Mouse (Mus musculus) midbrain, embryonic 15.5 days (tissue): ENCODE results near the gene Olfr429. TPM values are rescaled to one million over a fixed set of nuclear protein-coding genes. Genes with fewer than 3 reads are reported as not detected.
"Not testable (repeated sequence)": the region's sequence is repeated elsewhere in the genome, so short reads cannot be mapped to it uniquely, and the experiment has no call there.

Experiments
- ATAC-seq: fragments of 200-750 bp; cut with Nextera tagmentation; replicated peaks from 2 replicates; pipeline ENCODE4 v1.8.0; 2017; ENCODE audit warnings: moderate TSS enrichment
- H3K27ac ChIP-seq: fragments of 300-500 bp; sonication (generic); 2 replicates; pipeline ENCODE4 v1.5.1; 2015; ENCODE audit warnings: mild to moderate bottlenecking, inconsistent platforms
- H3K27me3 ChIP-seq: fragments of 300-500 bp; sonication (generic); replicated peaks from 2 replicates; pipeline ENCODE4 v1.6.1; 2015; ENCODE audit warnings: inconsistent platforms
- H3K36me3 ChIP-seq: fragments of 300-500 bp; sonication (generic); replicated peaks from 2 replicates; pipeline ENCODE4 v1.6.1; 2015; ENCODE audit warnings: inconsistent platforms
- H3K4me1 ChIP-seq: fragments of 300-500 bp; sonication (generic); 2 replicates; pipeline ENCODE4 v1.6.1; 2015; ENCODE audit warnings: inconsistent platforms
- H3K4me2 ChIP-seq: fragments of 300-500 bp; sonication (generic); 2 replicates; pipeline ENCODE4 v1.6.1; 2015; ENCODE audit warnings: inconsistent platforms, mild to moderate bottlenecking, moderate library complexity
- H3K4me3 ChIP-seq: fragments of 300-500 bp; sonication (generic); 2 replicates; pipeline ENCODE4 v1.5.1; 2015; ENCODE audit warnings: mild to moderate bottlenecking, inconsistent platforms
- H3K9ac ChIP-seq: fragments of 300-500 bp; sonication (generic); 2 replicates; pipeline ENCODE4 v1.6.1; 2015; ENCODE audit warnings: mild to moderate bottlenecking, inconsistent platforms
- H3K9me3 ChIP-seq: fragments of 300-500 bp; sonication (generic); 2 replicates; pipeline ENCODE4 v1.6.1; 2016; ENCODE audit warnings: inconsistent platforms
- WGBS: fragments of 180-500 bp; shearing (Covaris S2); methylation state at CpG from one replicate; pipeline ENCODE4 v1.1.7; 2015; ENCODE audit warnings: mixed read lengths; 5-methylcytosine and 5-hydroxymethylcytosine counted together
- polyA plus RNA-seq: library from polyadenylated mRNA; unstranded; fragments of >200 nt; fragmentation: Nextera tagmentation; extraction: Ambion mirVana; gene quantifications from 2 replicates; pipeline ENCODE4 v1.2.1, GENCODE M21; 2015

Gene Olfr429
- not detected in 2 replicates for polyA plus RNA-seq

- H3K27me3 ChIP-seq, result no peaks in the 10 kb centered on the region
- no peak within 1 kb of the TSS for H3K4me2 ChIP-seq
- H3K9me3 ChIP-seq, result no peaks in the 10 kb centered on the region
- ATAC-seq, result no peak
- no peaks in the 10 kb centered on the region for H3K36me3 ChIP-seq
- WGBS, result 91% methylated on average over 2 of the region's 2 CpGs
- no peaks in the 10 kb centered on the region for H3K4me1 ChIP-seq
- no peak within 1 kb of the TSS for H3K4me3 ChIP-seq
- no peak within 1 kb of the TSS for H3K9ac ChIP-seq
- H3K27ac ChIP-seq, result no peak within 1 kb of the TSS
Measured at GRCm38 (mm10) chr1:174084031-174084430, at the start of gene Olfr429. TSS of gene Olfr429 (plus strand) at chr1:174084331.

- no peak overlapping the region for H3K9ac ChIP-seq
- H3K36me3 ChIP-seq, result no peaks in the 10 kb centered on the region
- WGBS, result 71% methylated on average over 4 of the region's 4 CpGs
- H3K4me1 ChIP-seq, result no peaks in the 10 kb centered on the region
- no peaks in the 10 kb centered on the region for H3K27me3 ChIP-seq
- H3K4me2 ChIP-seq, result no peak overlapping the region
- H3K9me3 ChIP-seq, result no peaks in the 10 kb centered on the region
- ATAC-seq, result no peak
- no peak overlapping the region for H3K4me3 ChIP-seq
- H3K27ac ChIP-seq, result no peak overlapping the region
Measured at GRCm38 (mm10) chr1:174035841-174036240, 48.3 kb upstream of the Olfr429 start.

- Histone ChIP-seq H3K9me3 (no peaks in the 10 kb centered on the region), H3K4me3 (no peak overlapping the region), H3K36me3 (no peaks in the 10 kb centered on the region), H3K27me3 (no peaks in the 10 kb centered on the region), H3K9ac (no peak overlapping the region), H3K4me1 (no peaks in the 10 kb centered on the region), H3K4me2 (no peak overlapping the region), H3K27ac (no peak overlapping the region)
- ATAC-seq, result no peak
- WGBS, result 94% methylated on average over 3 of the region's 3 CpGs
Measured at GRCm38 (mm10) chr1:174038480-174038879, 45.7 kb upstream of the Olfr429 start.

- no peaks in the 10 kb centered on the region for H3K9me3 ChIP-seq
- no peak within 1 kb of the TSS for H3K4me3 ChIP-seq
- H3K27me3 ChIP-seq, result no peaks in the 10 kb centered on the region
- ATAC-seq, result no peak
- H3K9ac ChIP-seq, result no peak within 1 kb of the TSS
- H3K27ac ChIP-seq, result no peak within 1 kb of the TSS
- H3K36me3 ChIP-seq, result no peaks in the 10 kb centered on the region
- H3K4me1 ChIP-seq, result no peaks in the 10 kb centered on the region
- 87% methylated on average over 7 of the region's 7 CpGs for WGBS
- no peak within 1 kb of the TSS for H3K4me2 ChIP-seq
Measured at GRCm38 (mm10) chr1:174040523-174041177, 43.5 kb upstream of the Olfr429 start, which contains the start of gene Olfr433. TSS of gene Olfr433 (plus strand) at chr1:174040705.

DNA sequence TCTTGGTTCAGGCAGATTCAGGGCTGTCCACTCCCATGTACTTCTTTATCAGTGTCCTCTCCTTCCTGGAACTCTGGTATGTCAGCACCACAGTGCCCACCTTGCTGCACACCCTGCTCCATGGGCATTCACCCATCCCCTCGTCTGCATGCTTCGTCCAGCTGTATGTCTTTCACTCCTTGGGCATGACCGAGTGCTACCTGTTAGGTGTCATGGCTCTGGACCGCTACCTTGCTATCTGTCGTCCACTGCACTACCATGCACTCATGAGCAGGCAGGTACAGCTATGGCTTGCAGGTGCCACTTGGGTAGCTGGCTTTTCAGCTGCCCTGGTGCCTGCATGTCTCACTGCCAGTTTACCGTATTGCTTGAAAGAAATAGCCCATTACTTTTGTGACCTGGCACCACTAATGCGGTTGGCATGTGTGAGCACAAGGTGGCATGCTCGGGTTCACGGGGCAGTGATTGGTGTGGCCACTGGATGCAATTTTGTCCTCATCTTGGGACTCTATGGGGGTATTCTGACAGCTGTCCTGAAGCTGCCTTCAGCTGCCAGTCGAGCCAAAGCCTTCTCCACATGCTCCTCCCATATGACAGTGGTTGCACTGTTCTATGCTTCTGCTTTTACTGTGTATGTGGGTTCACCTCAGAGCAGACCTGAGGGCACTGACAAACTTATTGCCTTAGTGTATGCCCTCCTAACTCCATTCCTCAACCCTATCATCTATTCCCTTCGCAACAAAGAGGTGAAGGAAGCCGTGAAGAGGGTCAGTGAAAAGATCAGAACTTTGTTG is 41.8 kb upstream of the Olfr429 start:
- not testable (repeated sequence) for H3K27me3 ChIP-seq, H3K4me3 ChIP-seq, H3K9ac ChIP-seq, H3K36me3 ChIP-seq, H3K9me3 ChIP-seq, H3K4me1 ChIP-seq, H3K27ac ChIP-seq, ATAC-seq, H3K4me2 ChIP-seq
- 90% methylated on average over 12 of the region's 12 CpGs for WGBS

DNA sequence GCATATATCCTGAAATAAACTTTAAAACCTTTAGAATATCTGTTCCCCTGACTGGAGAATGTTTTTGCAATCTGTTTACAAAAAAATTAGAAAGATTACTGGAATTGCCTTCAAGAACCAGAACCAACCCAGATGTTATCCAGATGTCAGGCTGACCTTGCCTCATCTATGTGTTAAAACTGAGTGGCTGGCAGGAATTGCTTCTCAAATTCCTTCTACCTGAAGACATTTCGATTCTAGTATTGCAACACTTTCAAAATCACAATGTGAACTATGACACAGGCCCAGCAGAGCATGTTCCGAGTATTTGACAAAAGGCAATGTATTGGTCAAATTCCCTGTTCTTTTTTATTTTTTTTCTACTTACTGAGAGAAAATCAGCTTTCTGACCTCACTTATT is 39.7 kb upstream of the Olfr429 start:
- 80% methylated on average over 2 of the region's 2 CpGs for WGBS
- Histone ChIP-seq H3K9ac (no peak overlapping the region), H3K36me3 (no peaks in the 10 kb centered on the region), H3K9me3 (no peaks in the 10 kb centered on the region), H3K4me1 (no peaks in the 10 kb centered on the region), H3K4me2 (no peak overlapping the region), H3K27ac (no peak overlapping the region), H3K4me3 (no peak overlapping the region), H3K27me3 (no peaks in the 10 kb centered on the region)
- no peak for ATAC-seq

- not testable (repeated sequence) for H3K4me1 ChIP-seq, ATAC-seq, H3K36me3 ChIP-seq, H3K4me2 ChIP-seq, H3K9me3 ChIP-seq, H3K9ac ChIP-seq, H3K27me3 ChIP-seq, H3K4me3 ChIP-seq, H3K27ac ChIP-seq
- WGBS, result 84% methylated on average over 6 of the region's 6 CpGs
Measured at GRCm38 (mm10) chr1:174048227-174048626, 35.9 kb upstream of the Olfr429 start.

DNA sequence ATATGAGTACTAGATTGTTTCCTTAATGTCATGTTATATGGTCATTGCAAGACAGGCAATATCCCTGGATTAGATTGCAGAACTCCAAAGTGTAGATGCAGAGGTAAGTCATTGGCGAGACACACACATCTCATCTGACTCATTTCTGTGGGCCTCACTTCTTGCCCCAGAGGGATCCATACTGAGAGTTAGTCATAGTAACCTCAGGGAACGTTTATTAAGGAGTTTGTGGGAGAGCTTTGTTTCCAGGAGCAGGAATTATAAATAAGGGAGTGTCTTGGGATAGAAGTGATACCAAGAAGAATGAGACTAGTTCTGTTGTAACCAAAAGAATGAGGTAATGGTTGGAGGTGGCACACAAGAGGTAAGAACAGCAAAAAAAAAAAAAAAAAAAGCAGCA is 35.2 kb upstream of the Olfr429 start, which contains the start of gene Olfr432:
Gene Olfr432, plus strand, starts transcription at position 313 of the 400 bp plus-strand sequence.
- H3K9me3 ChIP-seq, result no peaks in the 10 kb centered on the region

GRCm38 (mm10) chr1:174049357-174049756 is 34.8 kb upstream of the Olfr429 start:
- H3K4me2 ChIP-seq, H3K9ac ChIP-seq, H3K4me1 ChIP-seq, ATAC-seq, H3K27me3 ChIP-seq, H3K36me3 ChIP-seq, H3K27ac ChIP-seq, H3K9me3 ChIP-seq, H3K4me3 ChIP-seq: not testable (repeated sequence)
- 87% methylated on average over 4 of the region's 4 CpGs for WGBS

More for the DNA sequence above, 35.2 kb upstream of the Olfr429 start, which contains the start of gene Olfr432:
- ATAC-seq, result no peak
- Histone ChIP-seq H3K4me1 (no peaks in the 10 kb centered on the region), H3K9ac (no peak within 1 kb of the TSS), H3K27ac (no peak within 1 kb of the TSS), H3K4me2 (no peak within 1 kb of the TSS), H3K36me3 (no peaks in the 10 kb centered on the region), H3K4me3 (no peak within 1 kb of the TSS), H3K27me3 (no peaks in the 10 kb centered on the region)
- 71% methylated on average over 2 of the region's 2 CpGs for WGBS

GRCm38 (mm10) chr1:174050532-174050931 is 33.6 kb upstream of the Olfr429 start:
- Histone ChIP-seq H3K27ac (no peak overlapping the region), H3K4me1 (no peaks in the 10 kb centered on the region), H3K36me3 (no peaks in the 10 kb centered on the region), H3K4me3 (no peak overlapping the region), H3K27me3 (no peaks in the 10 kb centered on the region), H3K4me2 (no peak overlapping the region), H3K9ac (no peak overlapping the region), H3K9me3 (no peaks in the 10 kb centered on the region)
- no peak for ATAC-seq
- WGBS, result 90% methylated on average over 4 of the region's 4 CpGs

DNA sequence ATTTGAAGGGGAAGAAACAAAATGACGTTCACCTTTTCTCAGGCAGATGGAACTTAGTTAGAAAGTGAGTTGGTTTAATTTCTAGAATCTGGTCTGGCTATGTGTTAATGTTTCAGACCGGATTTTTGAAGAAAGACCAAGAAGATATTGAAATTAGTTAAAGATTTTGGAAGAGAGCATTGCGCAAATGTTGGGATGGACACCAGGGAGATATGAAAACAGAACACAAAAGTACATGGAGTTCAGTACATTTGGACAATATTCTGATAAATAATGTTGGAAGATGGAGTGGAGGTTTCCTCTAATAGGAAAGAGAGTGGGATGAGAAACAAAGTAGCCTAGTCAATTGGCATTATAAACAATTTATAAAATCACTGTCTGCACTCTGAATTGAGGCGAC is 32.6 kb upstream of the Olfr429 start:
- Histone ChIP-seq H3K9ac (no peak overlapping the region), H3K9me3 (no peaks in the 10 kb centered on the region), H3K27ac (no peak overlapping the region), H3K36me3 (no peaks in the 10 kb centered on the region), H3K27me3 (no peaks in the 10 kb centered on the region), H3K4me1 (no peaks in the 10 kb centered on the region), H3K4me2 (no peak overlapping the region), H3K4me3 (no peak overlapping the region)
- WGBS, result 90% methylated on average over 4 of the region's 4 CpGs
- no peak for ATAC-seq

GRCm38 (mm10) chr1:174051931-174052536 is 32.1 kb upstream of the Olfr429 start:
- no peaks in the 10 kb centered on the region for H3K27me3 ChIP-seq
- H3K4me3 ChIP-seq, result no peak overlapping the region
- H3K36me3 ChIP-seq, result no peaks in the 10 kb centered on the region
- 84% methylated on average over 5 of the region's 5 CpGs for WGBS
- no peaks in the 10 kb centered on the region for H3K9me3 ChIP-seq
- H3K27ac ChIP-seq, result no peak overlapping the region
- no peak overlapping the region for H3K9ac ChIP-seq
- ATAC-seq, result no peak
- no peaks in the 10 kb centered on the region for H3K4me1 ChIP-seq
- H3K4me2 ChIP-seq, result no peak overlapping the region
